Mouse (Mus musculus): ENCODE data around the gene Nt5c3b. TPM values are rescaled to one million over a fixed set of nuclear protein-coding genes. Genes with fewer than 3 reads are reported as not detected.

Nt5c3b gene
- total RNA-seq, 2 experiments from 2014 or later: 60.5 to 66.4 TPM

DNA sequence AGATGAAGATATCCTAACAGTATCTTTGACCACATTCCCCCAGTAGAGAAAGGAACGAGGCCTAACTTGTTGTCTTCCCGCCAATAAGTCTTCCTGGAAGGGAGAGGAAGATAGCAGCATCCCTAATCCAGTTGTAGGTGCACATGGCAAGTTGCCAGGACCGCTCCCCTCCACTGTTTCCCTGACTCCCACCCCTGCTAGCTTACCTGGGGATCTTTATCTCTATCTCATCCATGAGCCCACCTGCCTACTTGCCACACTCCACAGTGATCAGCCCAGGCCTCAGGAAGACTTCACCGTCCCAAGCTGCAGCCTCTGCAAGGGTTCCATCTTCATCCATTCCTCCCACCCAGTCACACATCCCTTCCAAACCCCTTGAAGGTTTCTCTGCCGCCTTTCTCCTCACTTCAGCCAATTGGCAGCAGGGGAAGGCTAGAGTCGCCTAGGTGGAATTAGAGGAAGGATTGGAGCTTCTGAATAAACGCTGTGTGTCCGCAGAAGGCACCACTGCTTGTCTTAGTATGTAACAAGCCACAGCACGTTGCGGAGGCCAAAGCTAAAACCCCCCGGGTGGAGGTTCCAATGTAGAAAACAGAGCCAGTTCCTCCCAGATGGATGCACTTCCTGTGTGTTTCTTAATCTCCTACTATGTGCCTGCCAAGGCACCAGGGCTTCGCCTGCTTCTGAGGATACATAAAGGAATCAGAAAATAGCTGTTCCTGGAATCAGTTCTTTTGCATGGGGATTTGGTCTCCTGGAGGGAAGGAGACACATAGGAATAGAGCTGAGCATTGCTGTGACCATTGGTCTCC lies 41.7 kb downstream of the Nt5c3b start:
- no peak for DNase-seq (ENCODE audit: low spot score in 2 of 2)

DNA sequence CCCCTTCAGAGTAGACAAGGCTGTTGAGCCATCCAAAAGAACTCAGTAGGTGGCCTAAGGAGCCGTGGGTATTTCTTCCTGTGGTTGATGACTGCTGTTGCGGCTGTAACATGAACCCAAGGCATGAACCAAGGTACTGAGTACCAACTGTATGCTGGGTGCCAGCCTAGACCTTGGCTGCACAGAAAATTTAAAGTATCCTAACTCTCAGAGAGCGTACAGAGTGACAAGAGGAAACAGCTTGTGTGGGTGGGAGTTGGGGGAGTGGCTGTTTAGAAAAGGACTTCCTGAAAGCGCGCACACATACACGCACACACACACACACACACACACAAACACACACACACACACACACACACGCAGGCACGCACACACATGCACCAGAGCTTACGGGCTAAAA lies 42.3 kb downstream of the Nt5c3b start:
- DNase-seq (ENCODE audit: low spot score in 2 of 2): no peak

DNA sequence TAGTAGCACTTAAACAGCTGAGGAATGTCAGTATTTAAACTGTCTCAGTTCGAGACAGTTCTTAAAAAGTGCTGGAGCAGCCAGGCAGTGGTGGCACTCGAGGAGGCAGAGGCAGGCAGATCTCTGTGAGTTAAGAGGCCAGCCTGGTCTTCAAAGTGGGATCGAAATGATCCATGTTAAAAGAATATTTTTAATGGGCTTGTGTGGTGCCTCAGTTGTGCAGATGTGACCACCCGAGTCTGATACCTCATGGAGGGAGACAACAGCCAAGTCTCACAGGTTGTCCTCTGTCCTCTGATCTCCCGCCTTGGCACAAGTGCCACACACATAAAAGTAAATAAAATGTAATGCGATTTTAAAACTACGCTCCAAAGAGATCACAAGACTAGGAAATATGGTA lies 43.1 kb downstream of the Nt5c3b start:
- no peak for DNase-seq (ENCODE audit: low spot score in 2 of 2)

DNA sequence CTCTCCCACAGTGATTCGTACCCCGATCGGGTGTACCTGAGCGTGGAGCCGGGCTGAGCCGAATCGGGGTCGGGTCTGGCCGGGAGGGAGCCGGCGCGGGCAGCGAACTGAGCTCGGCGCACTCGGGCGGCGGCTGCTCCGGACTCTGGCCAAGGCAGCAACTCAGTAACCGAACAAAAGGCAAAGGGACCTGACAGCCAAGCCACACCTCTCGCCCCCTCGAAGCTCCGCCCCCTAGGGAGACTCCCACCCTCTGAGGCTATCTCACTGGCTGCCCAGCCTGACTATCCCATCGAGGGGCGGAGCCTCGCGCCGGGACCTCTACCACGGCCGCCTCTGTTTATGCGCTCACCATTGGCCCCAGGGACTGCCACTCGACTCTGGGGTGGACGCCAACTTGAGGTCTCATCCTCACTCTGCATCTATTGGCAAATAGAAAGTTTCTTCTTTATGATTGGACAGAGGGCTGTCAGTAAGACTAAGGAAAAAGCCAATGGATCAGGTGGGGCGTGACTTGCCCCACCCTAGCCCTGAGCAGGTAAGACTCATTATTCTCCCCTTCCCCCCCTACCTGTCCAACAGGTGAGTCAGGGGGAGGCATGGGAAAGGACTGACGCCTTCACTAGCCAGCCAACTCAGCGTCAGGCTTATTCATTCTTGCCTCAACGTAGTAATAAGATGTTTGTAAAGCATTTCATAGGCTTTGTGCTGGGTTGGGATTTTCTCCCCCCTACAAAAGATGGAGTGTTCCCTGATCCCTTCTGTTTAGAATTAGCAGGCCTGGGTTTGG lies 43.8 kb downstream of the Nt5c3b start, which contains the start of gene Jup:
Jup (minus strand) TSS at position 164 of the 790 bp plus-strand sequence.
- peak; percentile 100 for DNase-seq (ENCODE audit: low spot score in 2 of 2)

- DNase-seq (ENCODE audit: low spot score in 2 of 2): peak in 1 of 2 experiments; percentile 46
Measured at GRCm38 (mm10) chr11:100396886-100397599, 44.6 kb downstream of the Nt5c3b start.

DNA sequence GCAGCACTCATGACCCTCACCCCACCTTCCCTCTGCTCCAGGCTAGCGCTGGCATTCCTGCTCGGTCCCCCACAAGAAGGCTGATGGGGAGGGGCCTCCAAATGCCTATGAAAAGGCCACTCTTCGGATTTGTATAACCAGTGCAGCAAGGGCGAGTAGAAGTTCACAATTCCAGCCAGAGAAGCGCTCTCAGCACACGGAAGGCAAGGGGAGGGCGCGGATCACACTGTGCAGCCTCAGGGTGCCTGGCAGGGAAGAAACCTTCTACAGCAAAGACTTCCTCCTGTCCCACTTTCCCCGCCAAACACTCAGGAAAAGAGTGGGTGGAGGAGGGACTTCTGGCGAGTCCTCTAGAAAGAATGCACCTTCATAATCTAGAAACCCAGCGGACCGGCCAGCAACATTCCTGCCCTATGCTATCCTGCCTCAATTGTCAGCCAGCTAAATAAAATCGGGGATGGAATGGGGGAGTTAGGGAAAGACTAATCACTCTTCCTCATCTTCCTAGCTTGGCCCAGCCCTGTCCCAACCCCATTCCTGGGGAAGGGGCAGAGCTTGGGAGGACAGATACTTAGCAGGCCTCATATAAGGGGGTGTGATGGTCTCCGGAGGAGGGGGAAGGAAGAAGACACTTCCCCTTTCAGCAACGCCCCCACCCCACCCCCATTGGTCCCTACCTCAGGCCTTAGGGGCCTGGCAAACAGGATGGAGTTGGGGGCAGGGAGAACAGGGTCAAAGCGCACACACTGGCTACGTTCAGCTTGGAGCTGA lies 45.6 kb downstream of the Nt5c3b start:
- DNase-seq (ENCODE audit: low spot score in 2 of 2): no peak

- DNase-seq (ENCODE audit: low spot score in 2 of 2): no peak
Measured at GRCm38 (mm10) chr11:100395200-100395599, 46.4 kb downstream of the Nt5c3b start.

DNA sequence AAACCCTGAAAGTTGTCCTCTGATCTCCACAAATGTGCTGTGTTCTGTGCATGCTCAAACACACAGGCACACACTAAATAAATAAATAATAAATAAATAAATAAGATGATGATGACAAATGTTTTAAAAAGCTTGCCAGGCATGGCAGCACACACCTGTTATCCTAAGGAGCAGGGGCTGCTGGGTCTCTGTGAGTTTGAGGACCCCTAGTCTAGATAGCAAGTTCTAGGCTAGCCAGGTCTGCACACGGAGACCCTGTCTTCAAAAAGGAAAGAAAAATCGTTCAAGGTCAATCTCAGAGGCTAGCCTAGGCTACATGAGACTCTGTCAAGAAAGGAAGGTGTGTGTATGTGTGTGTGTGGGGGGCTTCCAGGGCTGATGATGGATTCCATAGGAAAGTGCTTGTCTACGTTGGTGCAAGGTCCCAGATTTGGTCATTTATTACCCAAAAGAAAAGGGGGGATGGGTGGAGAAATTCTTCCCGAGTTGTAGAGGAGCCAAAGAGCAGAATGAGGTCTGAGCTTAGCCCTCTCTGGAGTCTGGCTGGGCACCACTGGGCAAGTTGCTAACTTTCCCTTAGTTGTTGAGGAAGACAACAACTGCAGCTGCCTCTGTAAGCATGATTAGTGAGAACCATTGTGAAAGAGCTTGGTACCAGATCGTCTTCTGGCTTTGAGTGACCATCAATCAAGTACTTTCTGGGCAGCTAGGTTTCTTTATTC lies 47.1 kb downstream of the Nt5c3b start:
- DNase-seq (ENCODE audit: low spot score in 2 of 2): no peak

DNA sequence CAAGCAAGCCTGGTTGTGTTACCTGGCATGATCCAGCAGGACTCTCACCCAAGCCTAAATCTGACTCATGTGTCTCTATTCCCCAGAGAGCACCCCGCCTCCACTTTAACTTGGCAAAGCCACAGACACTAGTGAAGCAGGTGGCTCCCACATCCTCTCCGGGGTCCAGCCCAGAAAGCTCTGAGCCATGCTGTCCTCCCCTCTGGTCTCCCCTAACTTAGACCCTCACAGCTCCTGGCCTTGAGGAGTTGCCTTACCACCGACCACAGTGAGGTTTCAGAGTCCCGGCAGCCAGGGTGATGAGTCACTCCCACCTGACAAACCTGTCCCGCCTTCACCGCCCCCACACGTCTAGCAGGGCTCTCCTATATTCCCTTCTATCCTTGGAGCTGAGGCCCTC lies 47.9 kb downstream of the Nt5c3b start:
- DNase-seq (ENCODE audit: low spot score in 2 of 2): no peak

DNA sequence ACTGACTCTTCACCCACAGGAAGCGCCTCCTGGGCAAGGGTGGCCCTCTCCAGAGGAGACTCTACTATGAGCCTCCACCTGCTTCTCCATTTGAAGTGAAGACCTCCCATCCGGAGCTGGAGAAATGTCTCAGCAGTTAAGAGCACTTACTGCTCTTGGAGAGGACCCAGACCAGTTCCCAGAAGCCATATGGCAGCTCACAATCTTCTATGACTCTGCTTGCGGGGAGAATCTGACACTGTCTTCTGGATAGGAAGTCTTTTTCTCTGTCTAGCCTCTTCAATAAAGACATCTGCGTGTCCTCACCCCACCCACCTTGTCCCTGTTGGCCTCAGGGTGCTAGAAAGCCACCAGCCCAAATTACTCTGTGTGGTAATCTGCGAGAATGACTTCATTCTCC lies 48.6 kb downstream of the Nt5c3b start:
- DNase-seq (ENCODE audit: low spot score in 2 of 2): no peak

DNA sequence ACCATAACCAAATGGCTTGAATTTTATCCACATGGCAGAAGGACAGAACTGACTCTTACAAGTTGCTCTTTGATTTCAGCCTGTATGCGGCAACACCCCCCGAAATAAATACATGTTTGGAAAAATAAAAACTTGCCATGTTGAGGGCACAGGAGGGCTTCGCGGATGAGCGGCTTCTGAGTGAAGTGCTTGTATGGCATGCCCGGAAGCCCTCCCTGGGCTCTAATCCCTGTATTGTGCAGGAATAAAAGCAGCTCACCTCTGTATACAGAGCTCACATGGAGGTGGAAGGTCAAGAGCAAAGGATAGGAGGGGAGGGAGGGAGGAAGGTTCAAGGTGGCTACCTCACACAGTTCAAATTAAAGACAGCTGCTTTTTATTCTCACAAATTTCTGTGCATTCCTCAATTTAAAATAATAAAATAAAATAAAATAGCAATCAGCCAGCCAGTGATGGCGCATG lies 49.7 kb downstream of the Nt5c3b start:
- DNase-seq (ENCODE audit: low spot score in 2 of 2): no peak

DNA sequence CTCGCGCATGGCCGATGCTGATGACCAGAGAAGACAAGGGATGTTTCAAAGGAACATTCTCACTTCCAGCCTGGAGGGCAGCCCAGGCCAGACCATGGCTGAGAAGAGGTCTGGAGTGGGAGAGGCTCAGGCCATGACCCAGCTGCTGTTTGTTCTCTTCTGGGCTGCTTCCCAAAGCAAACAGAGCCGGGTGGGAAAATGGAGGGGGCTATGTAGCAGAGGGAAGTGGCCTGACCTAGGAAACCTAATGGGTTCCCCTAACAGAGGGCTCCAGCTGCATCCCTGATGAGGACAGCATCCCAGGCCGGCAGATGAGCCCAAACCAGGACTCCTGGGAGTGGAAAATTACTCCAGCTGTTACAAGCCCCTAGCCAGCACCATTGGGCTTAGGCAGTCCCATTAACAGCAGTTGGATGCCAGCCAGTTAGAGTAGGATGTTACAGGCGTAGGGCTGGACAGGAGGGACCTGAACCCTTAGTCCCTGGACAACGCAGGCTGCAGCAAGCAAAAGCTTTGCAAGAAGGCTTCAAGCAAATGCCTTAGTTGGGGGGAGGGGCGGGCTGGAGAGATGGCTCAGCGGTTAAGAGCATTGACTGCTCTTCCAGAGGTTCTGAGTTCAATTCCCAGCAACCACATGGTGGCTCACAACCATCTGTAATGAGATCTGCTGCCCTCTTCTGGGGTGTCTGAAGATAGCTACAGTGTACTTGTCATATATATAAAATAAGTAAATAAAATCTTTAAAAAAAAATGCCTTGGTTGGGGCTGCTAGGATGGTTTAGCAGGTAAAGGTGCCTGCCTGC lies 50.3 kb downstream of the Nt5c3b start:
- DNase-seq (ENCODE audit: low spot score in 2 of 2): no peak

DNA sequence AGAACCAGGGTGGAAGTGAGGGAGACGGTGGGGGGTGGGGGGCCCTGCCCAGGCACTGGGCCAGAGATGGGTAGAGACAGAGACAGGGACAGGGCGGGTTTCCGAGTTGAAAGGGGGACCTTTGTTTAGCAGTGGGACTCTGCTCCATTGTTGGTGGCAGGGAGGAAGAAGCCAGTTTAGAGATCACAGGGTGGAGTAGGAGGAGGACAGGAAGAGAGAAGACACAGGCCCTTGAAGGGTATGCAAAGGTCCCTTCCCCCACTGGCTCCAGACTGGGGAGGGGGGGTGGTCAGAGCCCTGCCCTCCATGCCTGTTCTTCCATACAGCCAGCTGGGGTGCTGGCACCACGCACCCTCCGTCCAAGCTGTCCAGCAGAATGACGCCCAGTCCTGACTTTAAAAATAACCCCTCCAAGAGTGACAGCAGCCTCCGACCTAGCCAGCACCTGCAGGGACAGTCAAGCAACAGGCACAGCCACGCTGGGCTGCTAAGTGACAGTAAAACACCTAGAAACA lies 51.6 kb downstream of the Nt5c3b start:
- no peak for DNase-seq (ENCODE audit: low spot score in 2 of 2)

GRCm38 (mm10) chr11:100388588-100388987 lies 53.0 kb downstream of the Nt5c3b start:
- no peak for DNase-seq (ENCODE audit: low spot score in 2 of 2)

GRCm38 (mm10) chr11:100387589-100388375 lies 53.8 kb downstream of the Nt5c3b start:
- DNase-seq (ENCODE audit: low spot score in 2 of 2): no peak

GRCm38 (mm10) chr11:100387111-100387510 lies 54.5 kb downstream of the Nt5c3b start:
- no peak for DNase-seq (ENCODE audit: low spot score in 2 of 2)

- no peak for DNase-seq (ENCODE audit: low spot score in 2 of 2)
Measured at GRCm38 (mm10) chr11:100386586-100386985, 55.0 kb downstream of the Nt5c3b start.

- DNase-seq (ENCODE audit: low spot score in 2 of 2): no peak
Measured at GRCm38 (mm10) chr11:100385016-100385415, 56.6 kb downstream of the Nt5c3b start.
